Mouse (Mus musculus) heart, postnatal 0 days (tissue): ENCODE results near the gene Gbx2. TPM values are rescaled to one million over a fixed set of nuclear protein-coding genes. Genes with fewer than 3 reads are reported as not detected.

Experiments used
- ATAC-seq: fragments of 200-750 bp; cut with Nextera tagmentation; 2 replicates; pipeline ENCODE4 v1.8.0; 2017; ENCODE audit warnings: low read depth, moderate number of reproducible peaks, moderate library complexity; ENCODE audit not compliant: insufficient read depth
- DNase-seq: peaks from one replicate; pipeline ENCODE4 v3.0.0-alpha.2; 2016; ENCODE audit warnings: low spot score
- H3K27ac ChIP-seq: fragments of 300-500 bp; sonication (generic); 2 replicates; pipeline ENCODE4 v1.5.1; 2014; ENCODE audit warnings: low read depth, mild to moderate bottlenecking
- H3K27me3 ChIP-seq: fragments of 300-500 bp; sonication (generic); 2 replicates; pipeline ENCODE4 v1.6.1; 2014; ENCODE audit warnings: low read length, mixed read lengths; ENCODE audit not compliant: control insufficient read depth, insufficient read depth
- H3K36me3 ChIP-seq: fragments of 300-500 bp; sonication (generic); replicated peaks from 2 replicates; pipeline ENCODE4 v1.6.1; 2014; ENCODE audit warnings: low read length, mixed read lengths; ENCODE audit not compliant: control insufficient read depth, insufficient read depth
- H3K4me1 ChIP-seq: fragments of 300-500 bp; sonication (generic); 2 replicates; pipeline ENCODE4 v1.6.1; 2014; ENCODE audit warnings: antibody characterized with exemption; ENCODE audit not compliant: control insufficient read depth, insufficient read depth
- H3K4me2 ChIP-seq: fragments of 300-500 bp; sonication (generic); 2 replicates; pipeline ENCODE4 v1.6.1; 2014; ENCODE audit warnings: low read depth, mild to moderate bottlenecking, low read length, moderate library complexity
- H3K4me3 ChIP-seq: fragments of 300-500 bp; sonication (generic); 2 replicates; pipeline ENCODE4 v1.5.1; 2014; ENCODE audit warnings: low read depth, low read length
- H3K9ac ChIP-seq: fragments of 300-500 bp; sonication (generic); replicated peaks from 2 replicates; pipeline ENCODE4 v1.6.1; 2014; ENCODE audit warnings: low read depth, low read length, mixed read lengths
- H3K9me3 ChIP-seq: fragments of 300-500 bp; sonication (generic); replicated peaks from 2 replicates; pipeline ENCODE4 v1.6.1; 2016; ENCODE audit warnings: low read length; ENCODE audit not compliant: control insufficient read depth
- CTCF ChIP-seq: IDR thresholded peaks from 2 replicates; pipeline ENCODE4 v1.5.1; 2016; ENCODE audit warnings: antibody characterized with exemption, control low read depth, low read depth
- EP300 ChIP-seq: IDR thresholded peaks from 2 replicates; pipeline ENCODE4 v1.6.1; 2016; ENCODE audit warnings: antibody characterized with exemption, low read depth
- WGBS: fragments of 180-500 bp; shearing (Covaris S2); extraction: QIAGEN DNeasy Blood & Tissue Kit; methylation state at CpG from one replicate; pipeline ENCODE4 v1.1.7; 2014; 5-methylcytosine and 5-hydroxymethylcytosine counted together
- polyA plus RNA-seq: library from polyadenylated mRNA; unstranded; fragments of >200 nt; fragmentation: Nextera tagmentation; extraction: Ambion mirVana; gene quantifications from 2 replicates; pipeline ENCODE4 v1.2.1, GENCODE M21; 2015
- total RNA-seq: library from RNA; depleted of rRNA; stranded (reverse); fragments of >200 nt; gene quantifications from 2 replicates; pipeline ENCODE4 v1.2.3, GENCODE M21; 2014; ENCODE audit warnings: low replicate concordance

Gbx2 gene
- total and polyA plus RNA-seq, 2 experiments from 2014 or later, result not detected

DNA sequence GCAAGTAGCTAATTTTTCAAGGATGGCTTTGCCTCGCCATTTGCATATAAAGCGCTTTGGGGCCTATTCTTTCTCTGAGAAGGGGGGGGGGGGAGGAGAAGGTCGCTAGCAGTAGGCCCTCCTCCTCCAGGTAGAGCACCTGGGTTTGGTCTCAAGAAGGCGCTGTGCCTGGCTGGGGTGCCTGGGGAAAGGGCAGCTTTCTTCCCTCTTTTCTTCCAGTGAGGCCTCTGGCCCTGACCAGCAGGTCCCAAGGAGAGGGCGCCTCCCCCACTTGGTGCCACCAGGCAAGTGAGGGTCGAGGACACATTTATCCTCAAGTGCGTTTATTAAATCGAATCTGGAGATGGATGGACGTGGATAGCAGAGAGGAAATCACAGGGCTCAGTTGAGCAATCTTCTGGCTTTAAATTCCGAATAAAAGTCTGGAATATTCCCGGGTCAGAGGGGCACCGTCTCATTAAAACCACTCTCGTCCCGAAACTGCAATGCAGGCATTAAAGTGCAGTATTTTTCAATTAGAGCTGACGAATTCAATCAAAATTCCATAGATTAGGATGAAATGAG is 10.1 kb upstream of the Gbx2 start:
- Histone ChIP-seq H3K27ac (no peak overlapping the region), H3K9me3 (no peaks in the 10 kb centered on the region), H3K4me1 (0 out of 2 replicates have a peak, but pooled peaks cover 5% of the 10 kb centered on the region), H3K36me3 (no peaks in the 10 kb centered on the region), H3K4me2 (no peak overlapping the region), H3K27me3 (peaks cover 93% of the 10 kb centered on the region), H3K4me3 (no peak overlapping the region), H3K9ac (no peak overlapping the region)
- WGBS, result 22% methylated on average over 15 of the region's 15 CpGs
- no peak for ATAC-seq
- no peak for DNase-seq
- TF ChIP-seq EP300 (no peak), CTCF (no peak)

DNA sequence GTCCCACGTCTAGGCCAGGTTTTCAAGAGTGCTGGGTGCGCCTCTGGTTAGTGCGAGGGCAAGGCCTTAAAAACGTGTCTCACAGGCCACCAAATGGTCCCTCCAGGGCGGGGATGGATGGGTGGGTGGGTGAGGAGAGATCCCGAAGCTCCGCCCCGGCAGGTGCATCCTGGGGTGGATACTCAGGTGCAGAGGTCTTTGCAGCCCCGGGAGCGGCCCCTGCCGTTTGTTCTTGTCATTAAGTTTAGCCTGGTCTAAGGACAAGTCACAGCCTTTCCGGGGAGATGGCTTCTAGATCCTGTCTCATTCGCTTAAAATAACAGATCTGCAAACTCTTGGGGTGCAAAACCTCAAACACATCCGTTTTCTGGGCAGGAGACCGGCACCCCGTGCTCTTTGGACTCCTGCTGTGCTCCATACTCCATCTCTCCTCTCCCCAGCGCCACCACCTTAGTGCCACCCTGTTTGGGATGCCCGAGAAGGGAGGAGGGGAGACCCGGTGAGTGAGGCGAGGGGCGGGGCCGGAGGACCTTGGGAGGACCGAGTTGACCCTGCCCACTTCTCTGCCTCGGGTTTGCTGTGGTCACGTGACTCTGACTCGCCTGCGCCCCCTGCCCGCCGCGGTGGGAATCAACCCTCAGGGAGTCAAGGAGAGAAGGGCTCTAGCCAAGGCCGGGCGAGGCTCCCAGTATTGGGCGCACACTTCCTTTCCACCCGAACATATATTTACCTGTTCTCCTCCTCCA is 9.2 kb upstream of the Gbx2 start:
- Histone ChIP-seq H3K9me3 (no peaks in the 10 kb centered on the region), H3K27ac (no peak overlapping the region), H3K4me2 (no peak overlapping the region), H3K4me3 (no peak overlapping the region), H3K36me3 (no peaks in the 10 kb centered on the region), H3K27me3 (peaks cover 93% of the 10 kb centered on the region), H3K4me1 (0 out of 2 replicates have a peak, but pooled peaks cover 5% of the 10 kb centered on the region), H3K9ac (no peak overlapping the region)
- 8% methylated on average over 33 of the region's 34 CpGs for WGBS
- peak; percentile 72 for DNase-seq
- peak; percentile 67 for ATAC-seq
- no peak for TF ChIP-seq EP300
- TF ChIP-seq CTCF, result peak; percentile 74

DNA sequence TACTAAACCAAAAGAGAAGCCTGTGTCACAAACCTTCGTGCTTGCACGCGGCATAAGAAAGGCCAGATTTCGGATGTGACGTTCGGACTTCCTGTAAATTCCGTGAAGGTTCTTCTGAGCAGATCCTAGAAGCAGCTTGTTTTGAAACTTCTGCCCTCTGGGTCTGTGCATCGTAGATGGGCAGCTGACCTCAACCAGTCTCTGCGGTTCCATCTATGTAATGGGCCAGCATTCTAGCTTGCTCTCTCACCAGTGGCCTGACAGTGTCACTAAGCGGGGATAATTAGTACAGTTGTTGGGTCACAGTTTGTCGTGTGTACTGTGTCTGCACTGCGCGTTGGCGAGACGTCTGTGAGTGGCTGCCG is 8.6 kb upstream of the Gbx2 start:
- no peaks in the 10 kb centered on the region for H3K9me3 ChIP-seq
- no peak overlapping the region for H3K4me3 ChIP-seq
- 0 out of 2 replicates have a peak, but pooled peaks cover 5% of the 10 kb centered on the region for H3K4me1 ChIP-seq
- WGBS, result 29% methylated on average over 16 of the region's 16 CpGs
- no peak overlapping the region for H3K9ac ChIP-seq
- H3K36me3 ChIP-seq, result no peaks in the 10 kb centered on the region
- peaks cover 97% of the 10 kb centered on the region for H3K27me3 ChIP-seq
- no peak overlapping the region for H3K27ac ChIP-seq
- ATAC-seq, result no peak
- no peak overlapping the region for H3K4me2 ChIP-seq
- no peak for DNase-seq
- TF ChIP-seq CTCF (no peak), EP300 (no peak)

DNA sequence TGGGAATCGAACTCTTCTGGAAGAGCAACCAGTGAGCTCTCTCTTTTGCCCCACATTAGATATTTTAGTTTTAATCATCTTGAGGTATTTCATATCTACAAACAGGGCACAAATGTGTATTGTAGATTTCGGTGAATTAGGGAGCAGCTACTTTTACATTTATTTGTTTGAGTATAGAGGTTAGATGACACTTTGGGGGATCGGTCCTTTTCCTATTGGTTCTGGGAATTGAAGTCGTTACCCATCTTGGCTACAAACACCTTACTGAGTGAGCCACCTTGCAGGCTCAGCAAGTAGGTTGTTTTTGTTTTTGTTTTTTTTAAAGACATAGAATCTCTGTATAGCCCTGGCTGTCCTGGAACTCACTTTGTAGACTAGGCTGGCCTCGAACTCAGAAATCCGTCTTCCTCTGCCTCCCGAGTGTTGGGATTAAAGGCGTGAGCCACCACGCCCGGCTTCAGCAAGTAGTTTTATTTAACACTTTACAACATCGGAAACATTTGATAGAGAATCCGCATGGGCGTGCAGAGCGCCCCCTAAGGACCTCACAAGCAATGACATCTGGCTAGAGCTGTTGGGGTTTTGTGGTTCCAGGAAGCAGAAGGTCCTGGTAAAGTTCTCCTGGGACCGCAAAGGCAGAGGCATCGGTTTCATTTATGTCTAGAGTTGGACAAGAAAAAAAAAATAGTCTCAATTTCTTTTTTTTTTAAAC is 8.1 kb upstream of the Gbx2 start:
- Histone ChIP-seq H3K9me3 (no peaks in the 10 kb centered on the region), H3K9ac (no peak overlapping the region), H3K36me3 (no peaks in the 10 kb centered on the region), H3K4me3 (no peak overlapping the region), H3K27ac (no peak overlapping the region), H3K27me3 (peaks cover 97% of the 10 kb centered on the region), H3K4me1 (0 out of 2 replicates have a peak, but pooled peaks cover 5% of the 10 kb centered on the region), H3K4me2 (no peak overlapping the region)
- no peak for TF ChIP-seq EP300
- TF ChIP-seq CTCF, result peak; percentile 13; the same call in 1 of the 2 replicates
- no peak for DNase-seq
- WGBS, result 26% methylated on average over 16 of the region's 16 CpGs
- no peak for ATAC-seq

DNA sequence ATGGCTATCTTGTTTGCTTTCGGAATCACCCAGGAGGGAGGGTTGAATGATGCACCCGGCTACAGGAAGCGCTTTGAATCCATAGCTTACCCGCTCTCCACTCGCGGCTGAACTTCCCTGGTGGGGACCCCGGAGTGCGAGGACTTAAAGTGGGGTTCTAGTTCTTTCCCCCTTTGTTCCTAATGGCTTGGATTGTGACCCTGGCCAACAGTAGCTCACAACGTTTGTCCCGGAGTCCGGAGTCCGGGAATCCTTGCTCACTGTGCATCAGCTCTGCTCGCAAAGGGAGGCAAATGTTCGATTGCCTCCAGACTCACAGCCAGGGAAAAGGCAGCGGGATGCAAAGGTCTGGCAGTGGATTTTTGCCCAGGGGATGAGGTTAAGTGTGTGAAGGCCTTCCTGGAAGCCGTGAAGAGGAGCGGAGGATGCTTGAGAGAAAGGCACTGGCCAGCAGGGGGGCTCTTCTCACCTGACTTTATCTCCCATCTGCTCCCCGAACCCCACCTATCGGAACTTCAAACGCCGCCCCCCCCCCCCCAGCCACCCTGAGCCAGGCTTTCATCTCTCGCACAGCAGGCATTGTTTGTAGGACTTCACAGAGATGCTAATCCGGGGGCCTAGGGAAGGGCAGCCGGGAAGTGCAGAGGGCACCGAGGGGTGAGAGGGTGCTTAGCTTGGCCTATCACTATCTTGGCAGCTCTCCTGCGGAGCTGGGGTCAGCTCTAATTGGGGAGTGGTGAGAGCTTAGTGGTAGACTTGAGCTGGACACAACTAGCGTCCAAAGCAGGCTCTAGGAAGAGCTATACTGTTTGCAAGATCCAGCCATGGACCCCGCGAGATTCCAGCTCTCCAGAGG is 4.7 kb upstream of the Gbx2 start:
- H3K27ac ChIP-seq, result no peak overlapping the region
- peaks cover 1% of the 10 kb centered on the region; the same call in 1 of the 2 replicates for H3K4me1 ChIP-seq
- no peak for ATAC-seq
- H3K4me3 ChIP-seq, result no peak overlapping the region
- peaks cover 97% of the 10 kb centered on the region for H3K27me3 ChIP-seq
- H3K36me3 ChIP-seq, result no peaks in the 10 kb centered on the region
- no peak for DNase-seq
- TF ChIP-seq CTCF (no peak), EP300 (no peak)
- no peaks in the 10 kb centered on the region for H3K9me3 ChIP-seq
- no peak overlapping the region for H3K4me2 ChIP-seq
- H3K9ac ChIP-seq, result no peak overlapping the region
- 4% methylated on average over 25 of the region's 29 CpGs for WGBS
